31 mouse cellular contexts compared by ENCODE assay signal in the genomic region with DNA sequence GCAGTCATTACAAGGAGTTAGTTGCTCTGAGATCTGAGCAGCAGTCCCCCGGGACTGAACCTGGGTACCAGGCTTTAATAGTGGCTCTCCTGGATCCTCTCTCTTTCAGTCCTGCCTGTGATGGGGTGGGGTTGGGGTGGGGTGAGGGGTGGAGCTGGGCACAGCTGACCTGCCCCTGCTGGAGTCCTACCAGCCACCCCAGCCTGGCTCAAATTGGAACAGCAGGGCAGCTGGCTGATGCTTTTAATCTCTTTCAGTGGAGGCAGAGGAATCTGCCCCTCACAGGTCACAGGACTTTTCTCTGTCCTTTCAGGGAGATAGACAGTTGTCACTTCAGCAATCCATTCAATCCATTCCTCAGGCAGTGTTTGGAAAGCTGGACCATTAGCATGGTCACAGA. TPM values are rescaled to one million over a fixed set of nuclear protein-coding genes. Genes with fewer than 3 reads are reported as not detected.
A peak's percentile ranks its signal among the peaks of the same experiment; 100 is the strongest.
DNase-seq lines count a peak whose midpoint lies in the region; ATAC-seq and TF ChIP-seq lines count a peak whose summit lies in the region.
"Had no signal": no experiment of that assay in that cellular context is flagged by ENCODE, and none has a peak within 500 bp of the region (broad histone marks: within the 10 kb centered on the region; RNA-seq: fewer than 3 reads in every experiment).

No protein-coding gene starts in this region.

- H3K9ac ChIP-seq in embryonic facial prominence, embryonic 14.5 days (ENCODE audit: low read depth, low read length) = no peak overlapping the region
- H3K9ac ChIP-seq in liver, embryonic 12.5 days = no peak overlapping the region
- no peak overlapping the region for H3K9ac ChIP-seq in liver, postnatal 0 days (replicated peaks)
- H3K9ac ChIP-seq: embryonic facial prominence, embryonic 13.5 days; forebrain, embryonic 12.5 days; forebrain, postnatal 0 days; heart, embryonic 12.5 days; intestine, embryonic 15.5 days; limb, embryonic 15.5 days; neural tube, embryonic 12.5 days had no signal

- DNase-seq in embryonic facial prominence, embryonic 14.5 days (ENCODE audit: low spot score) = peak; percentile 31
- no peak for DNase-seq in embryonic facial prominence, embryonic 10.5 days (ENCODE audit: low spot score)
- no peak for DNase-seq in liver, postnatal 0 days
- peak; percentile 26 for DNase-seq in MN1 (ENCODE audit: low spot score)
- peak; percentile 55 for DNase-seq in retina, embryonic 14.5 days (ENCODE audit: low spot score)
- DNase-seq in right cerebral cortex, adult 18-20 months = no peak
- DNase-seq: adrenal gland, postnatal 10 days; cerebellum, adult 11 months; cerebellum, adult 9-10 months; cerebellum, postnatal 36 days; embryo, embryonic 11 days; forebrain, postnatal 0 days; heart, adult 2 months; heart, postnatal 4 days; kidney, adult 2 months; lung, postnatal 4 days; spleen, adult 18-20 months; thymus, postnatal 14 days had no signal

- no peaks in the 10 kb centered on the region for H3K9me3 ChIP-seq in embryonic facial prominence, embryonic 14.5 days (ENCODE audit: control insufficient read depth, low read length)
- no peaks in the 10 kb centered on the region for H3K9me3 ChIP-seq in embryonic facial prominence, embryonic 10.5 days
- H3K9me3 ChIP-seq in liver, embryonic 12.5 days (replicated peaks) = no peaks in the 10 kb centered on the region
- H3K9me3 ChIP-seq in liver, postnatal 0 days (ENCODE audit: low read length) = no peaks in the 10 kb centered on the region
- H3K9me3 ChIP-seq: embryonic facial prominence, embryonic 13.5 days; forebrain, embryonic 12.5 days; heart, embryonic 12.5 days; intestine, embryonic 15.5 days; limb, embryonic 15.5 days; neural tube, embryonic 12.5 days had no signal

- H3K36me3 ChIP-seq in embryonic facial prominence, embryonic 14.5 days (ENCODE audit: control insufficient read depth, insufficient read depth, low read length) = no peaks in the 10 kb centered on the region
- H3K36me3 ChIP-seq in embryonic facial prominence, embryonic 10.5 days (replicated peaks) = no peaks in the 10 kb centered on the region
- no peaks in the 10 kb centered on the region for H3K36me3 ChIP-seq in liver, embryonic 12.5 days
- no peaks in the 10 kb centered on the region for H3K36me3 ChIP-seq in liver, postnatal 0 days (replicated peaks; ENCODE audit: insufficient read depth, low read length)
- H3K36me3 ChIP-seq: embryonic facial prominence, embryonic 13.5 days; forebrain, embryonic 12.5 days; heart, embryonic 12.5 days; intestine, embryonic 15.5 days; limb, embryonic 15.5 days; neural tube, embryonic 12.5 days had no signal

- 7% methylated on average over 1 of the region's 1 CpGs for WGBS in embryonic facial prominence, embryonic 14.5 days
- WGBS in embryonic facial prominence, embryonic 10.5 days = 4% methylated on average over 1 of the region's 1 CpGs
- WGBS in liver, embryonic 12.5 days (ENCODE audit: insufficient replicate concordance) = 26% methylated on average over 1 of the region's 1 CpGs
- WGBS in liver, postnatal 0 days (ENCODE audit: insufficient replicate concordance) = 44% methylated on average over 1 of the region's 1 CpGs

- no peak overlapping the region for H3K4me2 ChIP-seq in embryonic facial prominence, embryonic 14.5 days (ENCODE audit: low read depth, low read length)
- peak overlapping the region; percentile 42; the same call in 1 of the 2 replicates for H3K4me2 ChIP-seq in liver, embryonic 12.5 days
- H3K4me2 ChIP-seq in liver, postnatal 0 days (ENCODE audit: low read depth, low read length) = no peak overlapping the region
- H3K4me2 ChIP-seq: embryonic facial prominence, embryonic 13.5 days; forebrain, embryonic 12.5 days; limb, embryonic 15.5 days; neural tube, embryonic 12.5 days had no signal

- peaks cover 13% of the 10 kb centered on the region for H3K4me1 ChIP-seq in embryonic facial prominence, embryonic 14.5 days (ENCODE audit: control insufficient read depth, insufficient read depth, low read length)
- H3K4me1 ChIP-seq in embryonic facial prominence, embryonic 10.5 days = peaks cover 29% of the 10 kb centered on the region
- H3K4me1 ChIP-seq in liver, embryonic 12.5 days = peaks cover 17% of the 10 kb centered on the region
- peaks cover 4% of the 10 kb centered on the region; the same call in 1 of the 2 replicates for H3K4me1 ChIP-seq in liver, postnatal 0 days (ENCODE audit: insufficient read depth)
- H3K4me1 ChIP-seq: neural tube, embryonic 12.5 days had no signal

- no peak overlapping the region for H3K4me3 ChIP-seq in embryonic facial prominence, embryonic 14.5 days (ENCODE audit: low read depth, low read length)
- no peak overlapping the region for H3K4me3 ChIP-seq in embryonic facial prominence, embryonic 10.5 days
- H3K4me3 ChIP-seq in liver, embryonic 12.5 days = no peak overlapping the region
- no peak overlapping the region for H3K4me3 ChIP-seq in liver, postnatal 0 days (ENCODE audit: low read depth, low read length)
- H3K4me3 ChIP-seq: embryonic facial prominence, embryonic 13.5 days; erythroblast, embryonic 14.5 days; forebrain, embryonic 12.5 days; heart, adult 2 months; heart, embryonic 12.5 days; intestine, embryonic 15.5 days; layer of hippocampus, adult 2 months; left cerebral cortex, adult 2 months; limb, embryonic 15.5 days; neural tube, embryonic 12.5 days had no signal

- no peak for ATAC-seq in embryonic facial prominence, embryonic 14.5 days (ENCODE audit: low read depth)
- ATAC-seq in liver, embryonic 12.5 days = no peak
- ATAC-seq in liver, postnatal 0 days = no peak
- ATAC-seq: forebrain, postnatal 0 days; hindbrain, postnatal 0 days; Patski had no signal

- no peak for TF ChIP-seq CTCF in liver, postnatal 0 days (IDR thresholded peaks at IDR 0.05; ENCODE audit: low read depth)

- H3K27me3 ChIP-seq in embryonic facial prominence, embryonic 14.5 days (replicated peaks; ENCODE audit: control insufficient read depth, insufficient read depth, low read length) = no peaks in the 10 kb centered on the region
- peaks cover 15% of the 10 kb centered on the region; the same call in 1 of the 2 replicates for H3K27me3 ChIP-seq in embryonic facial prominence, embryonic 10.5 days (replicated peaks; ENCODE audit: low read depth, poor library complexity, severe bottlenecking)
- H3K27me3 ChIP-seq in liver, embryonic 12.5 days (replicated peaks) = no peaks in the 10 kb centered on the region; the same call in 1 of the 2 replicates
- H3K27me3 ChIP-seq in liver, postnatal 0 days (ENCODE audit: insufficient read depth, low read length) = no peaks in the 10 kb centered on the region
- H3K27me3 ChIP-seq: CH12.LX; embryonic facial prominence, embryonic 13.5 days; forebrain, embryonic 12.5 days; heart, embryonic 12.5 days; intestine, embryonic 15.5 days; limb, embryonic 15.5 days; neural tube, embryonic 12.5 days; Patski had no signal

- H3K27ac ChIP-seq in embryonic facial prominence, embryonic 14.5 days (replicated peaks; ENCODE audit: low read depth, low read length) = no peak overlapping the region
- H3K27ac ChIP-seq in embryonic facial prominence, embryonic 10.5 days (replicated peaks) = no peak overlapping the region
- H3K27ac ChIP-seq in liver, embryonic 12.5 days = no peak overlapping the region
- H3K27ac ChIP-seq in liver, postnatal 0 days (ENCODE audit: low read depth) = no peak overlapping the region
- H3K27ac ChIP-seq: embryonic facial prominence, embryonic 13.5 days; forebrain, embryonic 12.5 days; heart, adult 2 months; hindbrain, postnatal 0 days; intestine, embryonic 15.5 days; layer of hippocampus, adult 2 months; left cerebral cortex, adult 2 months; limb, embryonic 15.5 days; neural tube, embryonic 12.5 days had no signal

- TF ChIP-seq EP300 in liver, postnatal 0 days (IDR thresholded peaks at IDR 0.05; ENCODE audit: low read depth) = no peak

RNA-seq across cellular contexts. Expression of a gene that starts 57.7 kb away (rescaled TPM):
- 38.3 and 39.7 TPM in 2 replicates for polyA plus RNA-seq in embryonic facial prominence, embryonic 14.5 days (2014; fragmentation: Nextera tagmentation; extraction: Ambion mirVana)
- polyA plus RNA-seq in embryonic facial prominence, embryonic 10.5 days (2016; fragmentation: Nextera tagmentation; extraction: Ambion mirVana) = 16.0 and 16.7 TPM in 2 replicates
- 19.5 and 20.1 TPM in 2 replicates for polyA plus RNA-seq in liver, embryonic 12.5 days (2016; fragmentation: Nextera tagmentation; extraction: Ambion mirVana)
- 13.1 and 13.3 TPM in 2 replicates for polyA plus RNA-seq in liver, postnatal 0 days (2015; fragmentation: Nextera tagmentation; extraction: Ambion mirVana)

Comparison
In these comparisons a context has a peak if more than half of its experiments do, and no peak if none do; other contexts are left out.
1. DNase-seq: peak in embryonic facial prominence, embryonic 14.5 days (single experiment), MN1 (single experiment) and retina, embryonic 14.5 days (single experiment); none in embryonic facial prominence, embryonic 10.5 days (single experiment), liver, postnatal 0 days (single experiment) and right cerebral cortex, adult 18-20 months (single experiment).